Mouse (Mus musculus): ENCODE measurements at regions not wholly inside any gene's neighbourhood (a gene's known extent, or its start where the extent isn't known, plus 50 kb on each side); places are given as distances from the start of the nearest gene placed in this dataset.

GRCm38 (mm10) chr5:126155216-126155880 lies 623.8 kb downstream of the Tmem132b start:
- TF ChIP-seq CTCF (IDR thresholded peaks at IDR 0.05; ENCODE audit: insufficient read depth, low read depth, low read length), result no peak
- TF ChIP-seq POLR2A (IDR thresholded peaks at IDR 0.05; ENCODE audit: insufficient read depth, low read depth, low read length), result no peak
- H3K27ac ChIP-seq (ENCODE audit: insufficient read depth, low read depth, low read length), result no peak overlapping the region
- H3K4me3 ChIP-seq (ENCODE audit: insufficient read depth, low read depth, low read length), result no peak overlapping the region
- whole genome bisulfite sequencing, result 43% methylated on average over 6 of the region's 6 CpGs
- no peaks in the 10 kb centered on the region for H3K4me1 ChIP-seq (ENCODE audit: control insufficient read depth, insufficient read depth, low read length)

- Histone ChIP-seq H3K4me1 (ENCODE audit: control insufficient read depth, insufficient read depth, low read length) (no peaks in the 10 kb centered on the region), H3K4me3 (ENCODE audit: insufficient read depth, low read depth, low read length) (no peak overlapping the region), H3K27ac (ENCODE audit: insufficient read depth, low read depth, low read length) (no peak overlapping the region)
- TF ChIP-seq CTCF (IDR thresholded peaks at IDR 0.05; ENCODE audit: insufficient read depth, low read depth, low read length), result no peak
- TF ChIP-seq POLR2A (IDR thresholded peaks at IDR 0.05; ENCODE audit: insufficient read depth, low read depth, low read length), result no peak
- 33% methylated on average over 5 of the region's 5 CpGs for WGBS
Measured at GRCm38 (mm10) chr5:126186111-126186510, 654.5 kb downstream of the Tmem132b start.

GRCm38 (mm10) chr5:126199876-126200275 lies 668.3 kb downstream of the Tmem132b start:
- no peak overlapping the region for H3K27ac ChIP-seq (ENCODE audit: insufficient read depth, low read depth, low read length)
- WGBS, result 85% methylated on average over 4 of the region's 4 CpGs
- TF ChIP-seq POLR2A (IDR thresholded peaks at IDR 0.05; ENCODE audit: insufficient read depth, low read depth, low read length), result no peak
- TF ChIP-seq CTCF (IDR thresholded peaks at IDR 0.05; ENCODE audit: insufficient read depth, low read depth, low read length), result no peak
- no peak overlapping the region for H3K4me3 ChIP-seq (ENCODE audit: insufficient read depth, low read depth, low read length)
- no peaks in the 10 kb centered on the region for H3K4me1 ChIP-seq (ENCODE audit: control insufficient read depth, insufficient read depth, low read length)

- 38% methylated on average over 4 of the region's 4 CpGs for WGBS
- Histone ChIP-seq H3K4me3 (ENCODE audit: insufficient read depth, low read depth, low read length) (no peak overlapping the region), H3K4me1 (ENCODE audit: control insufficient read depth, insufficient read depth, low read length) (no peaks in the 10 kb centered on the region), H3K27ac (ENCODE audit: insufficient read depth, low read depth, low read length) (no peak overlapping the region)
- TF ChIP-seq CTCF (IDR thresholded peaks at IDR 0.05; ENCODE audit: insufficient read depth, low read depth, low read length), result no peak
- no peak for TF ChIP-seq POLR2A (IDR thresholded peaks at IDR 0.05; ENCODE audit: insufficient read depth, low read depth, low read length)
Measured at GRCm38 (mm10) chr5:126201535-126201934, 670.0 kb downstream of the Tmem132b start.

- WGBS, result 78% methylated on average over 9 of the region's 9 CpGs
- H3K4me1 ChIP-seq (ENCODE audit: control insufficient read depth, insufficient read depth, low read length), result no peaks in the 10 kb centered on the region
- no peak for TF ChIP-seq CTCF (IDR thresholded peaks at IDR 0.05; ENCODE audit: insufficient read depth, low read depth, low read length)
- TF ChIP-seq POLR2A (IDR thresholded peaks at IDR 0.05; ENCODE audit: insufficient read depth, low read depth, low read length), result no peak
- no peak overlapping the region for H3K27ac ChIP-seq (ENCODE audit: insufficient read depth, low read depth, low read length)
- H3K4me3 ChIP-seq (ENCODE audit: insufficient read depth, low read depth, low read length), result no peak overlapping the region
Measured at GRCm38 (mm10) chr5:126201996-126202395, 670.4 kb downstream of the Tmem132b start.

GRCm38 (mm10) chr5:126217016-126217415 lies 685.4 kb downstream of the Tmem132b start:
- H3K4me3 ChIP-seq (ENCODE audit: insufficient read depth, low read depth, low read length), result no peak overlapping the region
- H3K27ac ChIP-seq (ENCODE audit: insufficient read depth, low read depth, low read length), result no peak overlapping the region
- H3K4me1 ChIP-seq (ENCODE audit: control insufficient read depth, insufficient read depth, low read length), result no peaks in the 10 kb centered on the region
- WGBS, result 85% methylated on average over 5 of the region's 5 CpGs
- TF ChIP-seq CTCF (IDR thresholded peaks at IDR 0.05; ENCODE audit: insufficient read depth, low read depth, low read length) (no peak), POLR2A (IDR thresholded peaks at IDR 0.05; ENCODE audit: insufficient read depth, low read depth, low read length) (no peak)

GRCm38 (mm10) chr5:126217746-126218145 lies 686.2 kb downstream of the Tmem132b start:
- TF ChIP-seq POLR2A (IDR thresholded peaks at IDR 0.05; ENCODE audit: insufficient read depth, low read depth, low read length) (no peak), CTCF (IDR thresholded peaks at IDR 0.05; ENCODE audit: insufficient read depth, low read depth, low read length) (no peak)
- no peaks in the 10 kb centered on the region for H3K4me1 ChIP-seq (ENCODE audit: control insufficient read depth, insufficient read depth, low read length)
- no peak overlapping the region for H3K27ac ChIP-seq (ENCODE audit: insufficient read depth, low read depth, low read length)
- 82% methylated on average over 1 of the region's 1 CpGs for WGBS
- no peak overlapping the region for H3K4me3 ChIP-seq (ENCODE audit: insufficient read depth, low read depth, low read length)

GRCm38 (mm10) chr5:126223696-126224095 lies 692.1 kb downstream of the Tmem132b start:
- WGBS, result 61% methylated on average over 3 of the region's 3 CpGs
- H3K4me3 ChIP-seq (ENCODE audit: insufficient read depth, low read depth, low read length), result no peak overlapping the region
- H3K4me1 ChIP-seq (ENCODE audit: control insufficient read depth, insufficient read depth, low read length), result no peaks in the 10 kb centered on the region
- no peak for TF ChIP-seq POLR2A (IDR thresholded peaks at IDR 0.05; ENCODE audit: insufficient read depth, low read depth, low read length)
- no peak for TF ChIP-seq CTCF (IDR thresholded peaks at IDR 0.05; ENCODE audit: insufficient read depth, low read depth, low read length)
- no peak overlapping the region for H3K27ac ChIP-seq (ENCODE audit: insufficient read depth, low read depth, low read length)

GRCm38 (mm10) chr5:126230768-126231167 lies 699.2 kb downstream of the Tmem132b start:
- 85% methylated on average over 4 of the region's 4 CpGs for WGBS
- H3K4me1 ChIP-seq (ENCODE audit: control insufficient read depth, insufficient read depth, low read length), result no peaks in the 10 kb centered on the region
- no peak overlapping the region for H3K27ac ChIP-seq (ENCODE audit: insufficient read depth, low read depth, low read length)
- no peak overlapping the region for H3K4me3 ChIP-seq (ENCODE audit: insufficient read depth, low read depth, low read length)
- TF ChIP-seq POLR2A (IDR thresholded peaks at IDR 0.05; ENCODE audit: insufficient read depth, low read depth, low read length), result no peak
- no peak for TF ChIP-seq CTCF (IDR thresholded peaks at IDR 0.05; ENCODE audit: insufficient read depth, low read depth, low read length)
